Mouse (Mus musculus) embryonic facial prominence, embryonic 15.5 days (tissue): ENCODE measurements around the gene Plg. TPM values are rescaled to one million over a fixed set of nuclear protein-coding genes. Genes with fewer than 3 reads are reported as not detected.

Experiments used
- ATAC-seq: fragments of 200-750 bp; cut with Nextera tagmentation; 2 replicates; pipeline ENCODE4 v1.8.0; 2017; ENCODE audit warnings: low read depth, moderate TSS enrichment; ENCODE audit not compliant: insufficient number of reproducible peaks, low FRiP score, low TSS enrichment
- H3K27ac ChIP-seq: fragments of 300-500 bp; sonication (generic); replicated peaks from 2 replicates; pipeline ENCODE4 v1.5.1; 2015; ENCODE audit warnings: mild to moderate bottlenecking, inconsistent platforms
- H3K27me3 ChIP-seq: fragments of 300-500 bp; sonication (generic); 2 replicates; pipeline ENCODE4 v1.6.1; 2015; ENCODE audit warnings: inconsistent platforms
- H3K36me3 ChIP-seq: fragments of 300-500 bp; sonication (generic); 2 replicates; pipeline ENCODE4 v1.6.1; 2015; ENCODE audit warnings: mild to moderate bottlenecking, inconsistent platforms
- H3K4me1 ChIP-seq: fragments of 300-500 bp; sonication (generic); 2 replicates; pipeline ENCODE4 v1.6.1; 2015; ENCODE audit warnings: inconsistent platforms
- H3K4me2 ChIP-seq: fragments of 300-500 bp; sonication (generic); replicated peaks from 2 replicates; pipeline ENCODE4 v1.6.1; 2015; ENCODE audit warnings: mild to moderate bottlenecking, inconsistent platforms
- H3K4me3 ChIP-seq: fragments of 300-500 bp; sonication (generic); replicated peaks from 2 replicates; pipeline ENCODE4 v1.5.1; 2015; ENCODE audit warnings: mild to moderate bottlenecking, inconsistent platforms
- H3K9ac ChIP-seq: fragments of 300-500 bp; sonication (generic); 2 replicates; pipeline ENCODE4 v1.6.1; 2015; ENCODE audit warnings: inconsistent platforms
- H3K9me3 ChIP-seq: fragments of 300-500 bp; sonication (generic); replicated peaks from 2 replicates; pipeline ENCODE4 v1.6.1; 2016; ENCODE audit warnings: inconsistent platforms
- WGBS: fragments of 180-500 bp; shearing (Covaris S2); methylation state at CpG from one replicate; pipeline ENCODE4 v1.1.7; 2015; 5-methylcytosine and 5-hydroxymethylcytosine counted together
- polyA plus RNA-seq: library from polyadenylated mRNA; unstranded; fragments of >200 nt; fragmentation: Nextera tagmentation; extraction: Ambion mirVana; gene quantifications from 2 replicates; pipeline ENCODE4 v1.2.1, GENCODE M21; 2015

Plg gene
- polyA plus RNA-seq, 1 experiment from 2014 or later = not detected

DNA sequence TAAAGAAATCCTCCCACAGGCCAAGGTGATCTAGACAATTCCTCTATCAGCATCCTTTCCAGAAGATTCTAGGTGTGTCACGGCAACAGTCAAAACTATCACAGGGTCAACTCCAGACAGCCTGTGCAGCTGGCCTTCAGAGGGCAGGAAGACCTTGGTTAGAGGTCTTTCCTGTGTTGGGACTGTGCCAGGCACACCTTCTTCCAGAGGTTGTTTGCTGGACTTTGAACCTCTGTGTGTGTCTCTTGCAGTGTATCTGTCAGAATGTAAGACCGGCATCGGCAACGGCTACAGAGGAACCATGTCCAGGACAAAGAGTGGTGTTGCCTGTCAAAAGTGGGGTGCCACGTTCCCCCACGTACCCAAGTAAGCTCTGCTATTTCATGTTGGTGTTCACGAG, 9.8 kb downstream of the Plg start:
- Histone ChIP-seq H3K36me3 (no peaks in the 10 kb centered on the region), H3K9ac (no peak overlapping the region), H3K27me3 (no peaks in the 10 kb centered on the region), H3K4me1 (no peaks in the 10 kb centered on the region), H3K9me3 (no peaks in the 10 kb centered on the region), H3K4me3 (no peak overlapping the region), H3K27ac (no peak overlapping the region), H3K4me2 (no peak overlapping the region)
- ATAC-seq = no peak
- 87% methylated on average over 7 of the region's 7 CpGs for WGBS

DNA sequence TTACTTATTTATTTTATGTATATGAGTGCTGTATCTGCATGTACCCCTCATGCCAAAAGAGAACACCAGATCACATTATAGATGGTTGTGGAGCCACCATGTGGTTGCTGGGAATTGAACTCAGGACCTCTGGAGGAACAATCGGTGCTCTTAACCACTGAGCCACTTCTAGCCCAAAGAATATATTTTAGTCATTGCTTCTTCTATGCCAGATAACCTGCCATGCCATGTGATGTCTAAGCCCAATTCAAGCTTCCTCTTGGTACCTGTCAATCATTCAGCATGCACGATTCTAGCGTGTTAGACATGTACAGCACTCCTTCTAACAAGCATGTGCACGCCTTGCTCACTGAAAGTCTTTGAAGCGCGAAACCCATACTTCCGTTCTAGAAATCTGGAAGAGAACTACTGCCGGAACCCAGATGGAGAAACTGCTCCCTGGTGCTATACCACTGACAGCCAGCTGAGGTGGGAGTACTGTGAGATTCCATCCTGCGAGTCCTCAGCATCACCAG, 17.8 kb downstream of the Plg start:
- Histone ChIP-seq H3K4me3 (no peak overlapping the region), H3K27ac (no peak overlapping the region), H3K9me3 (no peaks in the 10 kb centered on the region), H3K4me2 (no peak overlapping the region), H3K9ac (no peak overlapping the region), H3K4me1 (peaks cover 4% of the 10 kb centered on the region; the same call in 1 of the 2 replicates), H3K36me3 (no peaks in the 10 kb centered on the region), H3K27me3 (no peaks in the 10 kb centered on the region; the same call in 1 of the 2 replicates)
- WGBS = 70% methylated on average over 9 of the region's 9 CpGs
- no peak for ATAC-seq

DNA sequence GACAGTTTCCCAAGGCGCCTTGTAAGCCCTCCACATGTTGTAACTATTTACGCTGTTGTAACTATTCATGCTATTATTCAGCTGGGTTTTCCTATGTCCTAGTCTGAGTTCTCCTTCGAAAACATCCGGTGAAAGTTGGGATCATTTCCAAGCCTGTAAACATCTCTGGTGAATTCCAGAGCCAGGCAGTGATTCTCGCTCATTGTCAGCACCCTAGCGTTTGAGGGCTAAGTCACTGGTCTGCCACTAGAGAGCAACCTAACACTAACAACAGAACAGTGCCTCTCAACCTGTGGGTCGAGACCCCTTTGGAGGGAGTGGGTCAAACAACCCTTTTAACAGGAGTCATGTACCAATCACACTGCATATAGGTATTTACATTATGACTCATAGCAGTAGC, 25.0 kb downstream of the Plg start:
- H3K9ac ChIP-seq = no peak overlapping the region
- no peaks in the 10 kb centered on the region for H3K9me3 ChIP-seq
- H3K27ac ChIP-seq = no peak overlapping the region
- no peaks in the 10 kb centered on the region for H3K36me3 ChIP-seq
- no peak overlapping the region for H3K4me2 ChIP-seq
- 60% methylated on average over 7 of the region's 7 CpGs for WGBS
- no peak overlapping the region for H3K4me3 ChIP-seq
- H3K4me1 ChIP-seq = no peaks in the 10 kb centered on the region; the same call in 1 of the 2 replicates
- no peak for ATAC-seq
- no peaks in the 10 kb centered on the region for H3K27me3 ChIP-seq

DNA sequence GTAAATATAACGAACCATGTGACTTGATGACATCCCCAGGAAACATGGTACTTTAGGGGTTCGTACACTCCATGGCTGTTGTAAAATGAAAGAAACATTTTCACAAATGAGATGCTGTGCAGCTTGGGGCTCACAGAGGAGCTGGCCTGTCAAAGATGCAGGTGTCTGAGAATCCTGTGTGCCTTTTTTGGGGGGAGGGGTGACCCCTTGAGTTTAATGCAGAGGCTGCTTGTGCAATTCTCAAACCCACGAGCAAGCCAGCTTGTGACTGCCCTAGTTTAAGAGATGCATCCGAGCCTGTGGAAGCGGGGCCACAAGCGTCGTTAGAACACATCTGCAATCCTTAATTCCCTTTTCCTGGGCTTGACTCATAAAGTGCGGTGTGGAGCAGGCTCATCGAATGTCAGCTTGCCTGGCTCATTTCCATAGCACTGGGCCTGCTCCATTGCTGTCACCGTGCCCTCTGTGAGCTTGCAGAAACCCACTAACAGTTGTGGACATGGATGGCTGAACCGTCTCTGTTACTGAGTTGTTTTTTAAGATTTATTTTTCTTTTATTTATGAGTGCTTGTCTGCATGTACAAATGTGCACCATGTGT, 31.0 kb downstream of the Plg start:
- Histone ChIP-seq H3K27ac (no peak overlapping the region), H3K9ac (no peak overlapping the region), H3K27me3 (no peaks in the 10 kb centered on the region), H3K4me2 (no peak overlapping the region), H3K9me3 (no peaks in the 10 kb centered on the region), H3K4me1 (peaks cover 20% of the 10 kb centered on the region), H3K4me3 (no peak overlapping the region), H3K36me3 (no peaks in the 10 kb centered on the region)
- ATAC-seq = no peak
- WGBS = 42% methylated on average over 11 of the region's 11 CpGs

DNA sequence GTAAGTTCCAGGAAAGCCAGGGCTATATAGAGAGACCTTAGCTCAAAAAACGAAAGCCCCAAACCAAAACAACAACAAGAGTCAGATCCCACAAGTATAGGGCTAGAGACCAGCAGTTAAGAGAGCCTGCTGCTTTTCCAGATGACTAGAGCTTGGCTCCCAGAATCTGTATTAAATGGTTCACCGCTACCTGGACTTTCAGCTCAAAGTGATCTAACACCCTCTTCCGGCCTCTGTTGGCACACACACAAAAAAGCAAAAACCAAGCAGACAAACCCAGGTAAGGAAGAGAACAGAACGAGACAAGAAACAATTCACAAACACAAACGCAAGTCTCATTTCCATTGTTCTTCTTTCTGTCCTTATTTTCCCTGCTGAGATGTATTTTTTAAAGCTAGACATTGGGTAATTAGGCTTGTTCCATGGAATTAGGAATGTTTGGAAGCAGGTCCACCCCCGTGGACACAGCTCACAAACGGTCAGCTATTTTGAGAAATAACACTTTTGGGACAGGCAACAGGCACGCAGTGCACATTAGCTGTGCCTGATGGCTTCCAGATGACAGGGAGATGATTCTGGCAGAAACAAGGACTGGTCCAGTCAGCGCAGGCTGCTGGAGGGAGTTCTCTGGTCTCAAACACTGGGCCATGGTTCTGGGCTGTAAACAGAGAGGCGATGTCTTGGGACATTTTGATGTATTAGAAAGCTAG, 33.9 kb downstream of the Plg start:
- Histone ChIP-seq H3K27ac (0 out of 2 replicates have a peak overlapping the region, but pooled peaks have one; percentile 3), H3K9ac (no peak overlapping the region), H3K4me1 (peaks cover 35% of the 10 kb centered on the region), H3K27me3 (no peaks in the 10 kb centered on the region), H3K4me3 (no peak overlapping the region), H3K36me3 (no peaks in the 10 kb centered on the region), H3K9me3 (no peaks in the 10 kb centered on the region), H3K4me2 (no peak overlapping the region)
- WGBS = 43% methylated on average over 10 of the region's 10 CpGs
- ATAC-seq = no peak

DNA sequence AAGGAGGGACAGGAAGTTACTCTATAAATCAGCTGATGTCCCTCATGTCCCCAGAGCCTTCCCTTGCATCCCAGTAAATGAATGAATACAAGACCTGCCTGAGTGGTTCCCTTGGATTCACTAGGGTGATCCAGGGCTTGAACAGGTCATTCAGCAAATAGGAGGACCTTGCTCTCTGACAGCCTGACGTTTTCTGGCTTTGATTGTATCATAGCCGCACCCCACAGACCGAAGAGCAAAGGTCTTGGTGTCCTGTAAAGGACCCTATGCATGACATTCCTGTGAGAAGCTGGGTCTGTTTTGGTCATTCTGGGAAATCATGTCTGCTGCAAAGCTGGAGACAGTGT, 34.5 kb downstream of the Plg start:
- Histone ChIP-seq H3K36me3 (no peaks in the 10 kb centered on the region), H3K4me1 (peaks cover 35% of the 10 kb centered on the region)
- 68% methylated on average over 3 of the region's 3 CpGs for WGBS

DNA sequence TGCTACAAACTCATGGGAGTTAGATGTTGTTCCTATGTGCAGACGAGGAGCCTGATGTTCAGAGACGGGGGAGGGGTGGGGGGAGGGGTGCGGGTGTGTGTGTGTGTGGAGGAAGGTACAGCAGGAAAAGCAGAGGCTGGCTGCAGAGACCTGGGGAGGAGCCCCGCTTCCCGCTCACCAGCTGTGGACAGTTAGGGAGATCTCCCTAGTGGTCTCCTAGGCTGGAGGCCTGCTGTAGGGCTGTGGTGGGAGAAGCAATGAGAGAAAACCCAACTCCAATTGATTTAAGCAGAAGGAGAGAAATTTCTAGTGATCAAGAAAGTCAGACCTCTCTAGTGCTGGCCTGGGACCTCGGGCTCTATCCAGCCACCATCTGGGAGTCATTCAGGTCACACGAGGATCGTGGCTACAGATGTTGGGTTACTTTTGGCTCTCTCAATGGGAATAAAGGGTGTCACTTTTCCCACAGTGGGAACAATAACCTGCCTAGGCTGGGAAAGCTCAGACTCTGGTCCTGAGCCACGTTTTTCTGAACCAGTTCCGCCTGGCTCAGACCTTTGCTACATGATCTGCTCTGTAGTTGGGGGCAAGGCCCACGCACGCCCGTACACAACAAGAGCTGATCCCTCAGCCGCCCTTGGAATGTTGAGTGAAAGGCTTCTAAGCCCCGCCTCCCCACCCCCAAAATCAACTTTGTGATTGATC, 36.8 kb downstream of the Plg start:
- Histone ChIP-seq H3K4me1 (peaks cover 32% of the 10 kb centered on the region), H3K27ac (peak overlapping the region; percentile 44; the same call in 1 of the 2 replicates), H3K9ac (no peak overlapping the region), H3K4me2 (no peak overlapping the region), H3K9me3 (no peaks in the 10 kb centered on the region), H3K36me3 (no peaks in the 10 kb centered on the region), H3K4me3 (no peak overlapping the region), H3K27me3 (no peaks in the 10 kb centered on the region)
- WGBS = 23% methylated on average over 15 of the region's 15 CpGs
- ATAC-seq = peak; percentile 69

More for the DNA sequence above, 34.5 kb downstream of the Plg start:
- no peak overlapping the region for H3K4me3 ChIP-seq
- H3K9me3 ChIP-seq = no peaks in the 10 kb centered on the region
- no peaks in the 10 kb centered on the region for H3K27me3 ChIP-seq
- H3K4me2 ChIP-seq = no peak overlapping the region
- ATAC-seq = no peak
- H3K27ac ChIP-seq = no peak overlapping the region
- H3K9ac ChIP-seq = no peak overlapping the region

DNA sequence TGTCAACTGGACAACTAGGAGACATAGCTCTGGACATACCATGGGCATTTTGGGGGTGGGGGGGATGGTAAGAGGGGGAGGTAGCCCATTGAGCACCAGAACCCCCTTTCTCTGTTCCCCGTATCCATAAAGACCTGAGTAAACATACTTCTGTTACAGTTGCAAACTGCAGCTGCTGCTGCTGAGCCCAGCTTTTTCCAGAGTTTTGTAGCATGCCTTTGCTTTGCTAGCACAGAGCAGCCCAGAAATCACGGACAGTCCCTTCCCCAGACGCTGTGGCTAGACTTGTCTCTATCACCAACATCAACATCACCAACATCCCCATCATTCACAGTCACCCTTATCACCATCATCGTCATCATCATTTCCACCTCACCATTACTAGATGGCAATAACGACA, 37.3 kb downstream of the Plg start:
- 52% methylated on average over 5 of the region's 5 CpGs for WGBS
- H3K9ac ChIP-seq = no peak overlapping the region
- H3K4me3 ChIP-seq = no peak overlapping the region
- peak overlapping the region; percentile 44; the same call in 1 of the 2 replicates for H3K27ac ChIP-seq
- peaks cover 34% of the 10 kb centered on the region for H3K4me1 ChIP-seq
- H3K4me2 ChIP-seq = no peak overlapping the region
- H3K36me3 ChIP-seq = no peaks in the 10 kb centered on the region
- ATAC-seq = no peak
- no peaks in the 10 kb centered on the region for H3K27me3 ChIP-seq
- no peaks in the 10 kb centered on the region for H3K9me3 ChIP-seq

DNA sequence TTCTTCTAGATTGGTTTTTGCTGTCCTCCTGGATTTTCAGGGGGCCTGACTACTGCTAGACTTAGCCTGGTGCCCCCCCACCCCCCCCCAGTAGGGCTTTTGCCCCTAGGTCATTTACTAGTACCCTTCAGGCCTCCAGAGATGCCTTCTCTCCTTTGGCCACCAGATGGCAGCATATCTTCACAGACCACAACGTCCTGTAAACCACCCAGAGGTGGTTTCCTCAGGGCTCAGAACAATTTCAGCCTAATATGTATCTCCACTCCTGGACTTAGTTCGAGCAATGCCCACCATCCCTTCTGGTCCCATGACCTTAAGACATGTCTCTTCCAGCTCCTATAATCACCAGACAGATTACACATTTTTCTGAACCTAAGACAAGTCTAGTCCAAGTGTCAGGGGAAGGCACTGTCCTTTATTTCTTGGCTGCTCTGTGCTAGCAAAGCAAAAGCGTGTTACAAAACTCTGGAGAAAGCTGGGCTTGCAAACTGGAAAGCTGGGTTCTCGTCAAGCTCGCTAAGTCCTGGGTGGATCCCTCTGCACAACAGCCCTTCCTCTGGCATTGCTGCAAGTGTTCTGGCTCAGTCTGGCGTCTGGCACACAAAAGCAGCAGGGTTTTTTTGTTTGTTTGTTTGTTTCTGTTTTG, 38.0 kb downstream of the Plg start:
- Histone ChIP-seq H3K9me3 (no peaks in the 10 kb centered on the region), H3K4me2 (no peak overlapping the region), H3K4me3 (no peak overlapping the region), H3K4me1 (peaks cover 36% of the 10 kb centered on the region), H3K36me3 (no peaks in the 10 kb centered on the region), H3K27ac (0 out of 2 replicates have a peak overlapping the region, but pooled peaks have one; percentile 44), H3K27me3 (no peaks in the 10 kb centered on the region), H3K9ac (no peak overlapping the region)
- WGBS = 30% methylated on average over 6 of the region's 6 CpGs
- ATAC-seq = peak; percentile 20; the same call in 1 of the 2 replicates

DNA sequence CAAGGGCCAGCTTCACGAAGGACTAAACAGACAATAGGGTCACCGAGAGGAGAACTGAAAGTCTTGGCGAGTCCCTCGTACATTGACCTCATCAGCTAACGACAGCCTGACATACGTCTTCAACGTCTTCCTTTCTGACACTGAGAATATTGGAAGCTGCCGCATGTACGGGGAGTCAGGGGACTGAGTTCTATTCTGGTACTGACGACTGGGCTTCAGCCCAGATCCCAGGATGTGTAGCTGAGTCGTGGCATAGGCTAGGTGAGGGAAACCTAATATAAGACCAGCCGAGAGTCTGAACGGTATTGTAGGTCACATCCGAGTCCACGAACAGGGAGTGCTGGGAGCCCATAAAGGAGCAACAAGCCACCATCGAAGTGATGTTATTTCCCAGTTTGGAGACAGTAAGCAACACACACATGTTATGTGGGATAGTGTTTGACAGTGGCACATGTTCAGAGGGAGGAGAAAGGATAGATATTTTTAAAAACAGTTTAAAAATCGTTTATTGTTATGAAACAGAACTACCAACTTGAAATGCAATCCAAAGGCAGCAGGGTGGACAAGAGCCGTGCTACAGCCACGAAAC, 41.2 kb downstream of the Plg start:
- 59% methylated on average over 19 of the region's 19 CpGs for WGBS
- no peaks in the 10 kb centered on the region for H3K9me3 ChIP-seq
- ATAC-seq = no peak
- no peak overlapping the region for H3K9ac ChIP-seq
- H3K27me3 ChIP-seq = no peaks in the 10 kb centered on the region
- H3K4me2 ChIP-seq = no peak overlapping the region
- H3K27ac ChIP-seq = no peak overlapping the region
- H3K4me3 ChIP-seq = no peak overlapping the region
- no peaks in the 10 kb centered on the region for H3K36me3 ChIP-seq
- peaks cover 19% of the 10 kb centered on the region for H3K4me1 ChIP-seq
